Mouse (Mus musculus) bone marrow, adult 2 months (tissue): Measurements from ENCODE around the gene 1190002N15Rik.

Experiments used
- CTCF ChIP-seq: fragments of 200-500 bp; IDR thresholded peaks from 2 replicates; pipeline ENCODE4 v1.5.1; 2011; ENCODE audit warnings: low read length, control low read depth; ENCODE audit not compliant: control insufficient read depth, insufficient read depth
- POLR2A ChIP-seq: fragments of 200-500 bp; IDR thresholded peaks from 2 replicates; pipeline ENCODE4 v1.6.1; 2011; ENCODE audit warnings: low read depth, mild to moderate bottlenecking, control low read depth, low read length, borderline replicate concordance; ENCODE audit not compliant: control insufficient read depth

DNA sequence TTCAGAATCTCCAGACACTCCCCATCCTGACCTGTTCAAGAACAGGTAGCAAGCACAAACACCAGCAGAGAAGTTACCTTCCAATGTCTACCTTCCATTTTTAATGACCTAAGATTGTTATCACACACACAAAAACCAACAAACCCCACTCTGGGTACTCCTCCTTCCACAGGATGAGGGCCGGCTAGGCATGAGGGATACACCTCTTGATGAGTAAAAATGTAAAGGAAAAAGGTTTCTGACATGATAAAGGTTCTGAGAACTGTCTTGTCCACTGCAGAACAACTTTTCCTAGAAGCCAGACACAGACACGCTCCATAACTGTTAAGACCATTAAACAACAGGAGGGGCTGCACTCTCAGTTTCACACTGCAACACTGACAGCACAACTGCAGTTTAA, 3.7 kb downstream of the 1190002N15Rik start:
- TF ChIP-seq CTCF: no peak
- TF ChIP-seq POLR2A: no peak
